Mouse (Mus musculus) forelimb bud, embryonic 11.5 days (tissue): Measurements from ENCODE around the gene Celsr3.

Experiments used
- DNase-seq: peaks from one replicate; pipeline ENCODE4 v3.0.0-alpha.2; 2012; ENCODE audit warnings: low read depth, low spot score

Celsr3 gene

DNA sequence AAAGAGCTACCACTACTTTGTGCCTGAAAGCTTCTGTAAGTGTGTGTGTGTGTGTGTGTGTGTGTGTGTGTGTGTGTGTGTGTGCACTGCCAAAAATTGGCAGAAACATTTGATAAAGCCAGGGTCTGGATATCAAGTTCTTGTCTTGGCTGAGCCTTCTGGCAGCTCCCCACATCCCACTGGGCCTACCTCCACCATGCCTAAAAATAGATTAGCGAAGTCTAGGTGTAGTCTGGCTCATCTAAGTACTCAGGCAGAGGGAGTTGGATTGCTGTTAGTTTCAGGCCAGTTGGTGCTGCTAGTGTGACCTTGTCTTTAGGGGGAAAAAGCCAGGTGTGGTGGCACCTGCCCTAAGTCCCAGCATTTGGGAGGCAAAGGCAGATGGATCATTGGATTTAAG is 19.3 kb upstream of the Celsr3 start:
- no peak for DNase-seq

DNA sequence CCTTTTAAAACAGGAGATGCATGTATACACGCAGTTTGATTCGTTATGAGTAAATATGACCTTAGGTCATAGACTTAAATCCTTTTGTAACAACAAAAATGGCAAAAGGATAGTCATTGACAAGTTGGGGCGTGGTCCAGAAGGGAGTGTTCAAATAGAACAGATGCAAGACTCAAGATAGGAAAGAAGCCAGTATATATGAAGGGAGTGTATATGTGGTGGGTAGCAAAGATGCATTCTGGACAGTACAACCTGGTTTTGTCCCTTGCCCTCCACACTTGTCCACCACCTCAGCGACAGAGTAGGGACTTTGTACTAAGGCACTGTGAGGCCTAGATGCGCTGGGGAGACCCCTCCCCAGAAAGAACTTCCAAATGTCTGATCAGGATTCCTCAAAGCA is 18.4 kb upstream of the Celsr3 start:
- DNase-seq: no peak

DNA sequence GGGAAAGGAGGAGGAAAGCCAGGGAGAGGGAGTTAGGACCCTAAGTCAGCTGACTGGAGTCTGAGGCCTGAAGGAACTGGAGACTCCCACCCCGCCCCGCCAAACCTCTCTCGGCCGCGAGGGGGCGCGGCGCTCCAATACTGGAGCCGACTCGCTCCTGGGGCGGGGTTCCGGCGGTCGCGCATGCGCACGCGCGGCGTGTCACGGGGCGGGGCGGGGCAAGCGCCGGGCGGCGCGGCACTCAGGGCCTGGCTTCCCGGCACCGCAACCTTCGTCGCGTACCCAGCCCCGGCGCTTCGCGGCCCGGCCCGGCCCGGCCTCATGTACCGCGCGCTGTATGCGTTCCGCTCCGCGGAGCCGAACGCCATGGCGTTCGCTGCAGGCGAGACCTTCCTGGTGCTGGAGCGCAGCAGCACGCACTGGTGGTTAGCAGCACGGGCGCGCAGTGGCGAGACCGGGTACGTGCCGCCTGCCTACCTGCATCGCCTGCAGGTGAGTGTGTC is 17.9 kb upstream of the Celsr3 start, which contains the start of gene Nckipsd:
TSS of gene Nckipsd (plus strand) at position 206 of the 503 bp plus-strand sequence.
- peak; percentile 93 for DNase-seq

DNA sequence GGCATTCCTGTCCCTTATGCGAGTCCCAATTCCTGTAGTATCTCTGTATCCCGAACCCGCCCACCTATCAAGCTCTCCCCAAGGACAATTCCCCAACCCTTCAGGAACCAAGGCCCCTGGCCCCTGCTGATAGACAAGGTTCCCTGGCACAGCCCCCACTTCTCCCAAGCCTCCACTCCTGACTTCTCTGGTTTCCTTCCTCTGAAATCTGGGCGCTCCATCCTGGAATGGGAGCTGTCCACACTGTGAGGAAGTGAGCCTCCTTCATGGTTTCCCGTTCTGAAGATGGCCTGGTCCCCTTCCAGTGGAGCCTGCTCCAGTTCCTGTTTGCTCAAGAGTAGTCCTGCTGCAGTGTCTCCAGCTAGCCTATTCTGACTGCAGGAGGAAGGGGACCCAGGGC is 16.9 kb upstream of the Celsr3 start:
- DNase-seq: no peak

DNA sequence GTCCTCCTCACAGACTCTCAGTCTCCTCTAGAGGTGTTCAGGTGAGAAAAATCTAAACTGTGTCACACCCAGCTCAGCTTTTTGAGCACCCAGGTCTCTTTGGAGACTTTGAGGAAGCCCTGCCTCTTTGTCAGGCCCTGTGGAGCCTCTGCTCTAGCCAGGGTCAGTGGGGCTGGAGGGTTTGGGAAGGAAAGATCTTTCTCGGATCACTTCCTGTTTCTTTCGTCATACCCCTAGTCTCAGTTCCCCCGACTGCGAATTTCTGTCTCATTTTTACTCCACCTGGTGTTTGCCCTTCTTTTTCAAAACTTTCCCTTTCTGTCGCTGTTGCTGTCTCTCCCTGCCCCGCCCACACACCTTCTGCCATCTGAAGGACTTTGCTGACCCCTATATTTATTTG is 16.4 kb upstream of the Celsr3 start:
- DNase-seq: no peak

DNA sequence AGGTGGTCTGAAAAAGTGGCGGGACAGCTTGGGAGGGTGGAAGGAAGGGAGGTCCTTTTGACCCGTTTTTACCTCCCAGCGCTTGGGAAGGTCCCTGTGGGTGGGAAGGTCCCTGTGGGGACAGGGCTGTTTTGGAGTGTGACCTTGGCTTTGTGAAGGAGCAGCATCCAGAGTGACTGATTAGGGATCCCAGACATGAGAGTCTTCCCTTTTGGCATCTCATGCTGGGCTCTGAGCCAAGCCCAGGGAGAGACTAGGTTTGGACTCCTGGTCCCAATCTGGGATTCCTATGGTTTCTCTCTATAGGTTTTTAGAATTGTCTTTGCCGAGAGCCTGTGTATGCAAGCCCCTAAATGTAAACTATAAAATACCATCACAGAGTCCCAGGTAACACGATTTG is 15.6 kb upstream of the Celsr3 start:
- DNase-seq: no peak

DNA sequence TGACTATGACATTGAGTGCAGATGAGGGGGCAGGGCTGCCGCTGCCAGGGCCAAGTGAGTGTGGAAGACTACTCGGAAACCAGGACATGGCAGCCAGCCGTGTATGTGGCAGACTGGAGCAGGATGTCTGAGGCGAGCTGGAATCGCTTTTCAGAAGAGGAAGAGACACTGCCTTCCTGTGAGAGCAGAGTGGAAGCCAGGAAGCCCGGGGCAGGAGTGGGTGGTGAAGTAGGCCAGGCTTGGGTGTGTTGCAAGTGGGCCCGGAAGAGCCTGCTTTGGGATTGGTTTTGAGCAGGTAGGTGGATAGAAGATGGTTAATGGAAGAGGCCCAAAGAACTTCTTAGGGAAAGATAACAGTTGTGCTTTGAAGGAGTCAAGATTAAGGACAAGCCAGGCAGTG is 10.6 kb upstream of the Celsr3 start:
- no peak for DNase-seq

DNA sequence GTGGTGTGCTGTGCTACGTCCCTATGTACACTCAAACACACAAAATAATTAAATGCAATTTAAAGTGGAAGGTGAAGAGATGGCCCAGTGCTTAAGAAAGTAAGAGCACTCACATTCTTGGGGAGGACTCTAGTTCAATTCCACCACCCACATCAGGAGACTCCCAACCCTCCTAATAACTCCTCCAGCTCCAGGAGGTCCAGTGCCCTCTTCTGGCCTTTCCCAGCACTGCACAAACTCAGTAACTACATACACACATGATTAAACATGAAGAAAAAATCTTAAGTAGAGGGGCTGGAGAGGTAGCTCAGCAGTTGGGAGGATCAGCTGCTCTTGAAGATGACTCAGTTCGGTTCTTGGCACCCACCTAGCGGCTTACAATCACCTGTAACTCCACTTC is 6.6 kb upstream of the Celsr3 start:
- DNase-seq: peak; percentile 33

DNA sequence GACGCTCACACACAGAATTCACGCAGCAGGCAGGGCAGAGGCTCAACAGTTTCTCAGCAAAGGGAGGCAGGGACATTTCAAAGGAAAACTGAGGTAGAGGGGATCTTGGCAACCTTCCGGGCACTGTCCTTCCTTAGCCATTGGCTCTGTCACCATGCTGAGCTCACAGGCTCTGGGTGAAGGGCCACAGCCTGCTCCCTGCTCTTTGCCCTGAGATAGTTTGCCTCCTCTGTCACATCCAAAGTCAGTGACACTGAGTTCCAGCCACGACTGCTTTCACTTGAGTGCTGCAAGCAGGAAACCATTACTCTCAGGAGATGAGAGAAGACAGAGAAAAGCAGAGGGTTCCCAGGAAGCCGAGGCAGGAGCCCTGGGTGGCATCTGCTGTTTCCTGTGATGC is 6.0 kb upstream of the Celsr3 start:
- DNase-seq: no peak

DNA sequence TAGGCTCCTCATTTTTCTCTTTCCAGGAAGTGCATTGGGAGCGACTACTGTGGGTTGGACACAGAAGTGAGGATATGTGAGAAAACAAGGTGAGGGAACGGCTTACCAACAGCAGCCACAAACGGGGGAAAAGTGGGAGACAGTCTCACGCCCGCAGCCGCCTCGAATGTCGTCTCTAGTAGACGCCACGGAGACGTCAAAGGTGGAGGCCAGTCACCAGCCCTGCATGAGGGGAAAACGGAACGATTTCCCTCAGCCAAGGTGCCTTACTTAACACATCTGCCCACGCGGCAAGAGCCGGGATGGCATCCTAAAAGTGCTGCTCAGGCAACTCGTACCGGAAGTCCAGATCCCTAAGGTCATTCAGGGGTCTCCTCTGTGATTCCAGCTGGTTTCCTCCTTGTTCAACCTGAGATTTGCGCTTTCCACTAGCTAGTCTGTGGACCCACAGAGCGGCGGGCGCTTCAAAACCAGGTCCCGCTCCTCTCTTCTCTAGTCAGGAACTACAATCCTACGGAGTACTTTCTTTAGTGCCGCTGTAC is 1.9 kb upstream of the Celsr3 start:
- no peak for DNase-seq

DNA sequence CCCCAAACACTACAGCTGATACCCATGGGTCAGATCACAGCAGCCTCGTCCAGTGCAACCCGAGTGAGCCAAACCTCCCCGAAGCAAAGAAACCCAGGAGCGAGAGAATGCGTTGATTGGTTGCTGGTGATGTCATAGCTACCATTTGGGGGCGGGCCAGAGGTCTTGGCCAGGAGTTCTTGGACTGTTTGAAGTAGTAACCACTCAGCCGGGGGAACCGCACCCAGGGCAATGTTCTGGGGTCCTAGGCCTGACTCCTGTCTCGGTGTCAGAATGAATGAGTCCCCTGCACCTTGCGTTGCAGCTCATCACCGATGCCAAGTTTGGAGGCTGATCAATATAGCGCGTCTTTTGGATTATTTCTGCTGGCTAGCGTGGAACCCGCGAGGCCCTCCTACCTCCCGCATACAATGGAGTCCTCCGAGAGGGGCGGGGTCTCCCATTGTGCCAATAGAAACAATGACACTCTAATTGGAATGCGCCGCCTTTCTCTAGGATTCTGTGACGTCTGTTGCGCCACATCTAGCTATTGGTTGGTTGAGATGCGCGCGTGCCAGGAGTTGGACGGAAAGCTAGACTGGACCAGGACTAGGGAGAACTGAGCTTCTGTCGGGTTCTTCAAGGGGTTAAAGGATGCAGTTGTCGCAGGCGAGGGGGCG is 1.2 kb upstream of the Celsr3 start:
- DNase-seq: no peak

DNA sequence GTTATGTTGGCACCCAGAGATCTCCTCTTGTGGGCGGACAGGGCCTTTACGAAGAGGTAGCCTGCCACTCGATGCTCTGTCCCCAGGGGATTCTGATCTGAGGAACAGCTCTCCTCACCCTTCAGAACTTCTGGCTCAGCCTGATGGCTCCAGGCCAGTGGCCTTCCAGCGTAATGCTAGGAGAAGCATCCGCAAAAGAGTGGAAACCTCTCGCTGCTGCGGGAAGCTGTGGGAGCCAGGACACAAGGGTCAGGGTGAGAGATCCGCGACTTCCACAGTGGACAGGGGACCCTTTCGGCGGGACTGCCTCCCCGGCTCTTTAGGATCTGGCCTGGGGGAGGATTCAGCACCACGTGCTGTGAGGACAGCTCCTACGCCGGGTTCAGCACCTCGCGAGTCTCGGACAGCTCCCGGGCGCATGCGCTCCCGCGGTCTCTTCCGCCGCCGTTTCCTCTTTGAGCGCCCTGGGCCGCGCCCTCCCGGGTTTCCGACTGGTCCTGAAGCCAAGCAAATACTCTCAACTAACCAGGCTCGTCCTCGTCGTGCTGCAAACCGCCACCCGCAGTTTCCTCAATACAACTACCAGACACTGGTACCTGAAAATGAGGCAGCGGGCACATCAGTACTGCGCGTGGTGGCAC is 700 bp downstream of the Celsr3 start:
- DNase-seq: peak; percentile 77

DNA sequence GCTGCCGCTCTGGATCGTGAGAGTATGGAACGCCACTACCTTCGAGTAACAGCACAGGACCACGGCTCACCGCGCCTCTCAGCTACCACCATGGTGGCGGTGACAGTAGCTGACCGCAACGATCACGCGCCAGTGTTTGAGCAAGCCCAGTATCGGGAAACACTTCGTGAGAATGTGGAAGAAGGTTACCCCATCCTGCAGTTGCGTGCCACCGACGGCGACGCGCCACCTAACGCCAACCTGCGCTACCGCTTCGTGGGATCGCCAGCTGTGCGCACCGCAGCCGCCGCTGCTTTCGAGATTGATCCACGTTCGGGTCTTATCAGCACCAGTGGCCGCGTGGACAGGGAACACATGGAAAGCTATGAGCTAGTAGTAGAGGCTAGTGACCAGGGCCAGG is 1.3 kb downstream of the Celsr3 start:
- no peak for DNase-seq

DNA sequence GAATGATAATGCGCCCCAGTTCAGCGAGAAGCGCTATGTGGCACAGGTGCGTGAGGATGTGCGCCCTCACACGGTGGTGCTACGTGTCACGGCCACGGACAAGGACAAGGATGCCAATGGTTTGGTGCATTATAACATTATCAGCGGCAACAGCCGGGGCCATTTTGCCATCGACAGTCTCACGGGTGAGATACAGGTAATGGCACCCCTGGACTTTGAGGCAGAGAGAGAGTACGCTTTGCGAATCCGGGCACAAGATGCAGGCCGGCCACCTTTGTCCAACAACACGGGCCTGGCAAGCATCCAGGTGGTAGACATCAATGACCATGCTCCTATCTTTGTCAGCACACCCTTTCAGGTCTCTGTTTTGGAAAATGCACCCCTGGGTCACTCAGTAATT is 1.8 kb downstream of the Celsr3 start:
- no peak for DNase-seq

DNA sequence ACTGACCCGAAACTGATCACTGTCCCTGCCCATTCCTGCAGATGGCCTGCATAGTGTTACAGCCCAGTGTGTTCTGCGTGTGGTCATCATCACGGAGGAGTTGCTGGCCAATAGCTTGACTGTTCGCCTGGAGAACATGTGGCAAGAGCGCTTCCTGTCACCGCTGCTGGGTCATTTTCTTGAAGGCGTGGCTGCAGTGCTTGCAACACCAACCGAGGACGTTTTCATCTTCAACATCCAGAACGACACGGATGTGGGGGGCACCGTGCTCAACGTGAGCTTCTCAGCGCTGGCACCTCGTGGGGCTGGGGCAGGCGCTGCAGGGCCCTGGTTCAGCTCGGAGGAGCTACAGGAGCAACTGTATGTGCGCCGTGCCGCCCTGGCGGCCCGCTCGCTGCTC is 5.5 kb downstream of the Celsr3 start:
- no peak for DNase-seq

DNA sequence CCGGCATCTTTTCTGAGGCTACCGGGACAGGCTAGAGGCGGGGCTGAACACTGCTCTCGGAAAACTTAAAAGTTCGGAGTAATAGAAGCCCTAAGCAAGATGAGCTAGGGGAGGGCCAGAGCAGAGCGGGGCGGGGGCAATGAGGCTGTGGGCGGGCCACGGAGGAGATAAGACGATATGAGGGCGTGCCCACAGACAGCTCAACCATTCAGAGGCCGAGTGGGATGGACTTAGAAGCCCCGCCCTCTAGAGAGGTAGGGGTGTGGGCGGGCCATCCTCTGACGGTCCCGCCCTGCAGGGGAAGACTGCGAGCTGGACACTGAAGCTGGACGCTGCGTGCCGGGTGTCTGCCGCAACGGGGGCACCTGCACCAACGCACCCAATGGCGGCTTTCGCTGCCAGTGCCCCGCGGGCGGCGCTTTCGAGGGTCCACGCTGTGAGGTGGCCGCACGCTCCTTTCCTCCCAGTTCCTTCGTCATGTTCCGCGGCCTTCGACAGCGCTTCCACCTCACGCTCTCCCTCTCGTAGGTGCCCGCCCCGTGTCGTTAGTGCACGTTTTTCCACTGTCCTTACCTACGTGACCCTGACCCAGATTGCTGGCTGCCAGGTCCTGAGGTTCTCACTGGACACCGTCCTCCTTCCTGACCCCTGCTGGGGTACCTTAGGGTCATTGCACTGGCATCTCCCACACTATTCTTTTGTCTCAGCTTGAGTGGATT is 6.4 kb downstream of the Celsr3 start:
- peak; percentile 87 for DNase-seq

DNA sequence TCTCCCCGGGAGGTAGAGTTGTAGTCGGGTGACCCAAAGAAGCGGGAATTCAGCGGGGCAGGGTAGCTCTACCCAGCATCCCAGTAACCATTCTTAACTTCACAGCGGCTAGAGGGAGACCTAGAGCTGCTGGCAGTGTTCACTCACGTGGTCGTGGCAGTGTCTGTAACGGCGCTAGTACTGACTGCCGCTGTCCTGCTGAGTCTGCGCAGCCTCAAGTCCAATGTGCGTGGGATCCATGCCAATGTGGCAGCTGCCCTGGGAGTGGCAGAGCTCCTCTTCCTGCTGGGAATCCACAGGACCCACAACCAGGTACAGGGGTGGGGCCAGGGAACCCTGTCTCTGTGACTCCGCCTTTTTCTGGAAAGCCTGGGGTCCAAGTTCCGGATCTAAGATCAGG is 16.9 kb downstream of the Celsr3 start:
- no peak for DNase-seq

DNA sequence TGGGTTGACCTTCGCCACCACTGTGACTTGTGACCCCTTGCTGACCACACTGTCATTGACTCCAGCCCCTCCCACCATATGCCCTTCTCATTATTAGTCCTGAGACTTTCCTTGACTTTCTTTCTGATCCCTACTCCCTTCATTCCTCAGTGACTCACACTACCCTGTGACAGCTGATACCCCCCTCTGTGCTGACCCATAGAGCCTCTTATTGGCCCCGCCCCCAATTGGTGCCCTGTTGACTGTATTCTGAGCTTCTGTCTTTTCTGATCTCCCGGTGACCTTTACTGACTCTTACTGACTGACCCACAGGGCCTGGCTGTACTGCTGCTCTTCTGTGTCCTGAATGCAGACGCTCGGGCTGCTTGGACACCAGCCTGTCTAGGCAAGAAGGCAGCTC is 19.3 kb downstream of the Celsr3 start:
- no peak for DNase-seq

DNA sequence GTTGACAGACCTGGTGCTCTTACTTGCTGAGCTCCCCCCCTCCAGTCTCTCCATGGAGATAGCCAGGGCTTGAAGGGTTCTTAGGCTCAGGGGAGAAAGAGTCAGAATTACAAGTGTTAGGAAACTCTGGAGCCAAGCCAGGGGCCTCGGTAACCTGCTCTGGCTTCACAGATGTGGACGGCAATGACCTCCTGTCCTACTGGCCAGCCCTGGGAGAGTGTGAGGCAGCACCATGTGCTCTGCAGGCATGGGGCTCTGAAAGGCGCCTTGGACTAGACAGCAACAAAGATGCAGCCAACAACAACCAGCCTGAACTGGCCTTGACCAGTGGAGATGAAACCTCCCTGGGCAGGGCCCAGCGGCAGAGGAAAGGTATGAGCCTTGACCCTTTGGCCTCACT is 21.3 kb downstream of the Celsr3 start:
- DNase-seq: no peak

DNA sequence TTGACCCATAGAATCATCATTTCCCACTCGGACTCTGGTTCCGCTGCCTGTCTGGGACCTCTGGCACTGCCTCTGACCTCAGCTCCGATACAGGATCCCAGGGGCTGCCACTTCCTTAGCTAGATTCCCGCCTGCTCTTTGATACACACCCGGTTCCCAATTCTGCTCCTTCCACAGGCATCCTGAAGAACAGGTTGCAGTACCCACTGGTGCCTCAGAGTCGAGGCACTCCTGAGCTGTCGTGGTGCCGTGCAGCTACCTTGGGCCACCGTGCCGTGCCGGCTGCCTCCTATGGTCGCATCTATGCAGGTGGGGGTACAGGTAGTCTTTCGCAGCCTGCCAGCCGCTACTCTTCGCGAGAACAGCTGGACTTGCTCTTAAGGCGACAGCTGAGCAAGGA is 22.3 kb downstream of the Celsr3 start:
- no peak for DNase-seq

DNA sequence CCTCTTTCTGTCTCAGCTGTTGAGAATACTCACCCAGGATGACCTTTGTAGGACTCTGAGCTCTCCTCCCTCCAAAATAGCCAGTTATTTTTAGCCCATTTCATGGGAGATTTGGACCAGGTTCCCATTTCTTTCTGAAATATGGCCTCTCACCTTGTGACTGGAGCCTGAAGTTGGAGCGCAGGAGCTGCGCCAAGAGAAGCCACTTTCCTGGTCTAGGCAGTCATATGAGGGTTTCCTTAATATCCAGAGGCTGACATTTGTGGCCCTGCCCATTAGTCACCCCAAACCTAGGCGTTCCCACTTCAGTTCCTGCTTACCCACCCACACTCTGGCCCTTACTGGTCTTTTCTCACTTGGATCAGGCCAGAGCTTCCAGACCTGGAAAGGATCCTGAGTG is 26.9 kb downstream of the Celsr3 start, which contains the start of gene Slc26a6:
TSS of gene Slc26a6 (plus strand) at position 308 of the 400 bp plus-strand sequence.
- DNase-seq: no peak

DNA sequence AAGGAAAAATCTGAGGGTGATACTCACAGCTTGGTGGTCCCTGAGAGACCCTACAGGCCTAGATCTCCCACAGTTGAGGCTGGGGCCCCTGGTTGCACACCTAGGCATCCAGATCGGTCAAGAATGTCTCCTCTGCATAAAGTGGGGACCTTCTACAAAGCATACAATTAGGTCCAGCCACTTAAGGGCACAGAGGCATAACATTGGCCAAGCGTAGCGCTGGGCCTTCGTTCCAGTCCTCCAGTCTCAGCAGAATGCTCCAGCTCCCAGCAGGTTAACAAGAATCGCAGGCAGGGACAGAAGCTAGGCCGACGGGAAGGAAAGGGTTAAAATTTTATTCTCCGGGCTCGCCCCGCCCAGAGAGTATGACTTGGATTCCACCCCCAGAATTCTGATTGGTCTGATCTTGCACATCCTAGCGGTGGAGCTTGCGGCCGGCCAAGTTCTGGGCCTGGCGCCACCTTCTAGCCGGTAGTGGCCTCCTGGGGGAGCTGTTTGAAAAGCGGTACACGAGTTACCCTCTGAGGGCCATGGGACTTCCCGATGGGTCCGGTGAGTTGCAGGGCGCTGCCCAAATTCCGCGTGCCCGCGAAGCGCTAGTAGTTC is 27.6 kb downstream of the Celsr3 start:
- peak; percentile 95 for DNase-seq
